Mouse (Mus musculus): ENCODE measurements around the gene Trank1. TPM values are rescaled to one million over a fixed set of nuclear protein-coding genes. Genes with fewer than 3 reads are reported as not detected.
A peak's percentile ranks its signal among the peaks of the same experiment; 100 is the strongest.

The Trank1 gene
- polyA plus RNA-seq, 1 experiment from 2014 or later, result 20.7 TPM

DNA sequence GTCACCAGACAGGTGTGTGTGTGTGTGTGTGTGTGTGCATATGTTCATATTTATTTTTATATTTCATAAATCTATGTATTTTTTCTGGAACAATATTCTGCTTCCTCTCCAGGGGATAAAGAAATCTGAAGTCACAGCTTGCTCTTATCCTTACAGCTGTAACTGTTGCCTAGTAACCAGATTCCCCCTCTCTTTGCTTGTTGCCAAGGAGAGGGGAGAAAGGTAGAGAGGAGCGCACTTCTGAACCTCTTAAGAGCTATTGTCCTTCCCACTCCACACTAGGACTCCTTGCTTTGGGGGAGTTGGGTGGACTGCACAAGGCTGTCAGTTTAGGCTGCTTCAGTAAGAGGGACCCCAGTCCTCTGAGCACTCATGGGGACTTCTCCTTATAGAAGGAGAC is 40.1 kb downstream of the Trank1 start:
- Histone ChIP-seq H3K27ac (ENCODE audit: low read length) (peak overlapping the region; percentile 89), H3K9ac (ENCODE audit: low read depth, low read length) (peak overlapping the region; percentile 31; the same call in 1 of the 2 replicates), H3K4me2 (ENCODE audit: low read length) (peak overlapping the region; percentile 55), H3K4me1 (ENCODE audit: control insufficient read depth, insufficient read depth, low read length) (peaks cover 23% of the 10 kb centered on the region), H3K36me3 (ENCODE audit: control insufficient read depth, insufficient read depth, low read length) (no peaks in the 10 kb centered on the region), H3K9me3 (replicated peaks; ENCODE audit: control insufficient read depth, low read length, poor library complexity, severe bottlenecking) (no peaks in the 10 kb centered on the region), H3K4me3 (ENCODE audit: low read depth, low read length) (peak overlapping the region; percentile 31), H3K27me3 (ENCODE audit: control insufficient read depth, insufficient read depth, low read depth, low read length) (no peaks in the 10 kb centered on the region)
- 8% methylated on average over 1 of the region's 1 CpGs for WGBS
- peak; percentile 90 for ATAC-seq

DNA sequence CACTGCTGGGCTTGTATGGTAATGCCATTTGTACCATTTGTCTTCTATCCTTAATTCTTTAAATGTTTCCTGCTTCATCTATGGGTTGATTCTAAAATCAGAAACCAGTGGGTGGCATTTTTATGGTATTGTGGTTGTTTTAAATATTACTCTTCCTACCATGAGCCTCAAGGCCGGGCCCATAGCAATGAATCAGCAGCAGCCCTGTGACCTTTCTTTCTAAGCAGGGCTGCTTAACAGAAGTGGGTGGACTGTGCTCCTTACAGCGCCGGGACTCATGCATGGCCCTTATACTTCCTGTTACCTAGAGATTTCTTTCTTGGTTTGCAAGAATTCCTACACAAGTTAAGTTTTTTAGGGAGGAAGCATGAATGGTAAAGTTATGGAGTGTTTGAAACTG is 41.1 kb downstream of the Trank1 start:
- Histone ChIP-seq H3K9ac (ENCODE audit: low read depth, low read length) (no peak overlapping the region), H3K4me3 (ENCODE audit: low read depth, low read length) (peak overlapping the region; percentile 31), H3K4me1 (ENCODE audit: control insufficient read depth, insufficient read depth, low read length) (peaks cover 23% of the 10 kb centered on the region), H3K4me2 (ENCODE audit: low read length) (peak overlapping the region; percentile 55), H3K36me3 (ENCODE audit: control insufficient read depth, insufficient read depth, low read length) (no peaks in the 10 kb centered on the region), H3K27ac (ENCODE audit: low read length) (no peak overlapping the region; the same call in 1 of the 2 replicates), H3K27me3 (ENCODE audit: control insufficient read depth, insufficient read depth, low read depth, low read length) (no peaks in the 10 kb centered on the region), H3K9me3 (replicated peaks; ENCODE audit: control insufficient read depth, low read length, poor library complexity, severe bottlenecking) (no peaks in the 10 kb centered on the region)
- ATAC-seq, result no peak
- WGBS, result 68% methylated on average over 3 of the region's 3 CpGs

DNA sequence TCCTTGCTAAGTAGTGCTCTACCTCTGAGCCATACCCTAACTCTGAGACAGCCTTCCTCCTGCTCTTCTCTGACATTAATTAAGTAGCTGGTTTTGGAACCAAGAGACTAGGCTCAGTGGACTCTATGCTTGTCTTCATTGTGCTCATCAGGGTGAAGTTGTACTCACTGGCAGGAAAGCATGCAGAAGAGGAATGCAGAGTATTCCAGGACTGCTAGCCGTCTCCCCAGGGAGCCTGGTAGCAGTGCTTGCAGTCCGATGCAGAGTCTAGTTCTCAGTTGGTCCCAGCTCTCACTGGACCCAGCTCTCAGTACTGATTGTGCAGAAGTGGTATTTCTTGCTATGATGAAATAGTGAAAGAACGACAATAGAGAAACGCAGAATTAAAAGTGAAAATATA is 43.5 kb downstream of the Trank1 start:
- Histone ChIP-seq H3K36me3 (ENCODE audit: control insufficient read depth, insufficient read depth, low read length) (no peaks in the 10 kb centered on the region), H3K4me1 (ENCODE audit: control insufficient read depth, insufficient read depth, low read length) (peaks cover 23% of the 10 kb centered on the region), H3K27me3 (ENCODE audit: control insufficient read depth, insufficient read depth, low read depth, low read length) (no peaks in the 10 kb centered on the region), H3K27ac (ENCODE audit: low read length) (no peak overlapping the region), H3K4me3 (ENCODE audit: low read depth, low read length) (no peak overlapping the region), H3K4me2 (ENCODE audit: low read length) (peak overlapping the region; percentile 20; the same call in 1 of the 2 replicates), H3K9me3 (replicated peaks; ENCODE audit: control insufficient read depth, low read length, poor library complexity, severe bottlenecking) (no peaks in the 10 kb centered on the region), H3K9ac (ENCODE audit: low read depth, low read length) (no peak overlapping the region)
- 52% methylated on average over 4 of the region's 4 CpGs for WGBS
- ATAC-seq, result no peak

DNA sequence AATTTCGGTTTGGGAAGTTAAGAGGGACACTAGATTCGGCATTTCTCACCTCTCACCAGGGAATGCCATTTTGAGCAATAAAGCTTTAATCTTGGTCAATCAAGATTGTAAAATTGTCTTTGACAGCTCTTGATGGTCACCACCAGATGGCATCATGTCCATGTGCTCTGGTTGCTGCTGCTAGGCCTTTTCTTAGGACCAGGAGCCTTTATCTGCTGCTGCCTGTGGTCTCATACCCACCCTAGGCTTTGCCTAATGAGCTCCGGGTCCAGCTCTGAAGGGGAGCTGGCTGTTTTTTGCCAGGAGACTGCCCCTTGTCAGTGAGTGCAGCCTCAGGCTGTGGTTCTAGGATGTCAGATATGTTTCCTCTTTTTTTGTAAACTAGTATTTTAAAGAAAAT is 44.8 kb downstream of the Trank1 start:
- no peak overlapping the region for H3K4me3 ChIP-seq (ENCODE audit: low read depth, low read length)
- 34% methylated on average over 3 of the region's 3 CpGs for WGBS
- peaks cover 15% of the 10 kb centered on the region for H3K4me1 ChIP-seq (ENCODE audit: control insufficient read depth, insufficient read depth, low read length)
- no peak for ATAC-seq
- no peak overlapping the region for H3K27ac ChIP-seq (ENCODE audit: low read length)
- H3K36me3 ChIP-seq (ENCODE audit: control insufficient read depth, insufficient read depth, low read length), result no peaks in the 10 kb centered on the region
- no peaks in the 10 kb centered on the region for H3K27me3 ChIP-seq (ENCODE audit: control insufficient read depth, insufficient read depth, low read depth, low read length)
- no peaks in the 10 kb centered on the region for H3K9me3 ChIP-seq (replicated peaks; ENCODE audit: control insufficient read depth, low read length, poor library complexity, severe bottlenecking)
- H3K9ac ChIP-seq (ENCODE audit: low read depth, low read length), result no peak overlapping the region
- H3K4me2 ChIP-seq (ENCODE audit: low read length), result no peak overlapping the region

DNA sequence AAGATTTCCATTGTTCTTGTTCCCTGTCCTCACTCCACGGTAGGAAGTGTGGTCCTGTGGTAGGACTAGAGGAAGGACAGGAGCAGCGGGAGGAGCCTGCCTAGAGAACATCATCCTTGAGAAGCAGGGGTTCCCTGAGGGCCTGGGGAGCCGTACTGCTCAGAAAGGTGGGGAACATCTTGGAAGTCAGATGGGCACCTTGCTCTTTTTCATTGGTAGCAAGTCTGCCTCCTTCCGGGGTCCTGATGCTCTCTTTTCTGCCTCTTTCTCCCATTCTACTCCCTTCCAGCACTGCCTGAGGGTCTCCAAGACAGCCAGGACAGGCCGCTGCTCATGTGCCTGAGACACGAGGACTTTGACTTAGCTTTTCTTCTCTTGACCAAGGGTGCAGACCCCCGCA is 52.1 kb downstream of the Trank1 start:
- 81% methylated on average over 7 of the region's 7 CpGs for WGBS

DNA sequence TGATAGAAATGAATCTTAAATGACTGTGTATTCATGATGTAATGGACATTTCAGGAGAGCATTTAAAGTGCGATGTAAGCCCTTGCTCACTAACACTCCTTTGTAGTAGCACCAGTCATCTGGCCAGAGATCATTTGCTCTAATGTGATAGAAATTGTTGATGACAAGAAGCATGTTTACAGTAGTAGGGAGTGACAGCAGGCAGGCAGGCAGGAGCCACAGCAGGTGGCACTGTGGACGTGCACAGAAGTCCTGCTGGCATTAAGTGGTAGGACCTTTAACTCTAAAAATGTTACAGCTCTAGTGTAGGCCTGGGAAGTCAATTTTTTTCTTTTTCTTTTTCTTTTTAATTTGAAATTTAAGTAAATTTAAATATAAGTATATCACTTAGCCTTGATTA is 56.2 kb downstream of the Trank1 start:
- H3K27me3 ChIP-seq (ENCODE audit: control insufficient read depth, insufficient read depth, low read depth, low read length), result no peaks in the 10 kb centered on the region
- H3K4me3 ChIP-seq (ENCODE audit: low read depth, low read length), result no peak overlapping the region
- H3K9ac ChIP-seq (ENCODE audit: low read depth, low read length), result no peak overlapping the region
- WGBS, result 47% methylated on average over 2 of the region's 2 CpGs
- H3K27ac ChIP-seq (ENCODE audit: low read length), result no peak overlapping the region
- ATAC-seq, result no peak
- no peak overlapping the region for H3K4me2 ChIP-seq (ENCODE audit: low read length)
- no peaks in the 10 kb centered on the region for H3K4me1 ChIP-seq (ENCODE audit: control insufficient read depth, insufficient read depth, low read length)
- H3K9me3 ChIP-seq (replicated peaks; ENCODE audit: control insufficient read depth, low read length, poor library complexity, severe bottlenecking), result no peaks in the 10 kb centered on the region
- peaks cover 10% of the 10 kb centered on the region; the same call in 1 of the 2 replicates for H3K36me3 ChIP-seq (ENCODE audit: control insufficient read depth, insufficient read depth, low read length)

More for the DNA sequence above, 52.1 kb downstream of the Trank1 start:
- H3K4me1 ChIP-seq (ENCODE audit: control insufficient read depth, insufficient read depth, low read length), result no peaks in the 10 kb centered on the region
- no peak overlapping the region for H3K27ac ChIP-seq (ENCODE audit: low read length)
- no peaks in the 10 kb centered on the region for H3K27me3 ChIP-seq (ENCODE audit: control insufficient read depth, insufficient read depth, low read depth, low read length)
- no peak overlapping the region for H3K4me2 ChIP-seq (ENCODE audit: low read length)
- no peak overlapping the region for H3K9ac ChIP-seq (ENCODE audit: low read depth, low read length)
- H3K4me3 ChIP-seq (ENCODE audit: low read depth, low read length), result no peak overlapping the region
- no peak for ATAC-seq
- H3K36me3 ChIP-seq (ENCODE audit: control insufficient read depth, insufficient read depth, low read length), result peaks cover 14% of the 10 kb centered on the region
- no peaks in the 10 kb centered on the region for H3K9me3 ChIP-seq (replicated peaks; ENCODE audit: control insufficient read depth, low read length, poor library complexity, severe bottlenecking)

DNA sequence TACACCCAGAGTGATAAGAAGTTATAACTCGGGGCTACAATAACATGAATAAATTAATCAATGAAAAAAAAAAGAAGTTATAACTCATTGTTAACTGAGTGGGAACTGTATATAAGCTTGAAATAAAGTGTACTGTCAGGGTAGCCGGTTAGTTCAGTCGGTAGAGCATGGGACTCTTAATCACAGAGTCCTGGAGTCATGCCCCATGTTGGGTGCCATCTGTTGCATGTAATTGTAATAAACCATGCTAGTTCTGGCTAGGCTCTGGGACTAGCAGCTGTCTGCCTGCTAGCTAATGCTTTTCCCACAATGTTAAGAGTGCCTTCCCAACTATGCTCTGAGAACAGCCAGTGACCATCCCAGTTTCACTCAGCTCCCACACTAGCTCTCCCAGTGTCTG is 60.5 kb downstream of the Trank1 start:
- no peak overlapping the region for H3K4me3 ChIP-seq (ENCODE audit: low read depth, low read length)
- ATAC-seq, result no peak
- WGBS, result 93% methylated on average over 3 of the region's 3 CpGs
- no peak overlapping the region for H3K4me2 ChIP-seq (ENCODE audit: low read length)
- H3K36me3 ChIP-seq (ENCODE audit: control insufficient read depth, insufficient read depth, low read length), result 0 out of 2 replicates have a peak, but pooled peaks cover 4% of the 10 kb centered on the region
- H3K27me3 ChIP-seq (ENCODE audit: control insufficient read depth, insufficient read depth, low read depth, low read length), result no peaks in the 10 kb centered on the region
- no peak overlapping the region for H3K9ac ChIP-seq (ENCODE audit: low read depth, low read length)
- no peaks in the 10 kb centered on the region for H3K4me1 ChIP-seq (ENCODE audit: control insufficient read depth, insufficient read depth, low read length)
- no peaks in the 10 kb centered on the region for H3K9me3 ChIP-seq (replicated peaks; ENCODE audit: control insufficient read depth, low read length, poor library complexity, severe bottlenecking)
- H3K27ac ChIP-seq (ENCODE audit: low read length), result no peak overlapping the region

DNA sequence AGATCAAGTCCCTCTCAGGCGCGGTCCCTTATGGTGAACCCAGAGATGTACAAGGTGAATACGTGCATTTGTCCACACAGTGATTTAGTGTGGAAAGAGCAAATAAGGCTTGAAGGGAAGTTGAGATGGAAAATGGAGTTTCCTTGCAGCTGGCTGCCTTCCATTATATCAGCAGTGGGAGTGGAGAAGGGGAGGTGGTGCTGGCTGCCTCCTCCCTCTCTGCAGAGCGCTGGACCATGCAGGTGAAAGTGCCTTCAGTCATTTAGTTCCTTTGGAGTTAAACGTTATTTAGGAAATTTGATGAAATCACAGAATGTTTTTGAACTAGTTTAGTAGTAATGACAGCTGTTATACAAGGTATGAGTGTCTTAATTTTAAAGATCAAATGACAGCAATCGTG is 66.3 kb downstream of the Trank1 start:
- 83% methylated on average over 6 of the region's 6 CpGs for WGBS
- no peak overlapping the region for H3K4me3 ChIP-seq (ENCODE audit: low read depth, low read length)

DNA sequence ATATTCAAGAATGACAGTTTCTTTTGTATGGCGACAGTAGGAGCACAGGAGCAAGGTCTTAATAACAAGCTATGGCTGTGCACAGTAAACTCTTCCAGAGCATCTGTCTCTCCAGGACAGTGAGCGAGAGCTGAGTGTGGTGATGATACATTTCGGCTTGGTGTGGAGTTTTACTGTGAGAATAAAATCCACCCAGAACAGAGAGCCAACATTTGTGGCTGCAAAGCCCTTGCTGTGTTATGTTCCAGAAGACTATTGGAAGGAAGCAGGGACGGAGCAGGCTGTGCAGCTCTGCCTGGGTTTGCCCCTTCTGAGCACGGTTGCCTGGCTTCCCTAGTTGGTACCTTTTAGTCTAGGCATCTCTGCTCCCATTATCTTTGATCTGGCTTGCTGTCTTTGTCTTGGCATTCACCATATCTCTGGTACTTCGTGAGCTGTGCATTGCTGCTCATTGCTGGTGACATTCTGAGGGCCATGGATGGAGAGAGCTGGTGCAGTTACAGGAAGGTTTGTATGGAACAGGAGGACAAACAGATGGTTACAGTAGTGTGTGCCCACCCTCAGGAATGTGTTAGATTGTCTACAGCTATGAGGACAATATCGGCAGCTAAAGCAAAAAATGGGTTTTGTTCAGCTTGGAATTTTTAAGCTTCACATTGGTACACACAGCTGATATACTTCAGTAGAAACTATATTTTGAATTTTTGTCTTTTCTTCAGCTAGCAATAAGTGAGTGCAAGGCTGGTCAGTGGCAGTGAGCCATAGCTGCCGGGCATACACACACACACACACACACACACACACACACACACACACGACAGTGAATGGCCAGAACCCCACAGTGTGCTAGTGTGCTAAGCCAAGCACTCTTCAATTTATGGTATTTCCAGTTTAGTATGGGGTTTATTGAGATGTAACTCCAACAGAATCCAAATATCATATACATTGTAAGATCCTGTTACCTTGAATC is 69.8 kb downstream of the Trank1 start:
- Histone ChIP-seq H3K9me3 (replicated peaks; ENCODE audit: control insufficient read depth, low read length, poor library complexity, severe bottlenecking) (no peaks in the 10 kb centered on the region), H3K4me2 (ENCODE audit: low read length) (no peak overlapping the region), H3K27me3 (ENCODE audit: control insufficient read depth, insufficient read depth, low read depth, low read length) (no peaks in the 10 kb centered on the region), H3K27ac (ENCODE audit: low read length) (no peak overlapping the region), H3K4me3 (ENCODE audit: low read depth, low read length) (no peak overlapping the region), H3K4me1 (ENCODE audit: control insufficient read depth, insufficient read depth, low read length) (peaks cover 17% of the 10 kb centered on the region), H3K9ac (ENCODE audit: low read depth, low read length) (no peak overlapping the region), H3K36me3 (ENCODE audit: control insufficient read depth, insufficient read depth, low read length) (peaks cover 12% of the 10 kb centered on the region)
- no peak for ATAC-seq
- WGBS, result 87% methylated on average over 9 of the region's 9 CpGs

More for the DNA sequence above, 66.3 kb downstream of the Trank1 start:
- Histone ChIP-seq H3K27me3 (ENCODE audit: control insufficient read depth, insufficient read depth, low read depth, low read length) (no peaks in the 10 kb centered on the region), H3K9ac (ENCODE audit: low read depth, low read length) (no peak overlapping the region), H3K4me1 (ENCODE audit: control insufficient read depth, insufficient read depth, low read length) (no peaks in the 10 kb centered on the region), H3K36me3 (ENCODE audit: control insufficient read depth, insufficient read depth, low read length) (peaks cover 15% of the 10 kb centered on the region), H3K27ac (ENCODE audit: low read length) (no peak overlapping the region), H3K4me2 (ENCODE audit: low read length) (no peak overlapping the region), H3K9me3 (replicated peaks; ENCODE audit: control insufficient read depth, low read length, poor library complexity, severe bottlenecking) (no peaks in the 10 kb centered on the region)
- ATAC-seq, result no peak
